Mouse (Mus musculus): ENCODE measurements around the gene Derl2. TPM values are rescaled to one million over a fixed set of nuclear protein-coding genes. Genes with fewer than 3 reads are reported as not detected.

The Derl2 gene
- polyA plus RNA-seq, 1 experiment, result not detected

DNA sequence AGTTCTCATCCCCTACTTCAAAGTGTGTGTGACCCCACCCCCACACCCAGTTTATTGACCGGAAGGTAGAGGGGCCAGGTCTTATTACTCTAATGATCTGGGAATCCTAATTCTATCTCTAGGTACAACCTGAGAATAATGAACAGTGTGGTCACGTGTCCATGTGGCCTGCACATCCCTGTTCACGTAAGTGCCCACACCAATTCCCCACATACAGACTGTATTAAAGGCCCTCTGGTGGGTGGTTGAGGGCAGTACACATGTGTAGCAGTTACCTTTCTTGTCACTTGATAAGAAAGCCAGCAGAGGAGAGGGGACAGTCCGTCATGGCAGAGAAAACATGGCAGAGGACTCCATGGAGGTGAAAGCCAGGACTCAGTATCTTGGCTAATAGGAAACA is 45.7 kb downstream of the Derl2 start:
- Histone ChIP-seq H3K4me1 (ENCODE audit: control insufficient read depth, insufficient read depth, low read length) (no peaks in the 10 kb centered on the region), H3K27ac (ENCODE audit: insufficient read depth, low read depth, low read length) (no peak overlapping the region), H3K4me3 (ENCODE audit: insufficient read depth, low read depth, low read length) (no peak overlapping the region)
- no peak for TF ChIP-seq CTCF (IDR thresholded peaks at IDR 0.05; ENCODE audit: insufficient read depth, low read depth, low read length)
- TF ChIP-seq POLR2A (IDR thresholded peaks at IDR 0.05; ENCODE audit: insufficient read depth, low read depth, low read length), result no peak
- WGBS, result 76% methylated on average over 4 of the region's 4 CpGs

- Histone ChIP-seq H3K4me1 (ENCODE audit: control insufficient read depth, insufficient read depth, low read length) (peaks cover 2% of the 10 kb centered on the region; the same call in 1 of the 2 replicates), H3K4me3 (ENCODE audit: insufficient read depth, low read depth, low read length) (no peak overlapping the region), H3K27ac (ENCODE audit: insufficient read depth, low read depth, low read length) (no peak overlapping the region)
- 61% methylated on average over 1 of the region's 1 CpGs for WGBS
- TF ChIP-seq CTCF (IDR thresholded peaks at IDR 0.05; ENCODE audit: insufficient read depth, low read depth, low read length) (no peak), POLR2A (IDR thresholded peaks at IDR 0.05; ENCODE audit: insufficient read depth, low read depth, low read length) (no peak)
Measured at GRCm38 (mm10) chr11:70972586-70972985, 47.1 kb downstream of the Derl2 start.

DNA sequence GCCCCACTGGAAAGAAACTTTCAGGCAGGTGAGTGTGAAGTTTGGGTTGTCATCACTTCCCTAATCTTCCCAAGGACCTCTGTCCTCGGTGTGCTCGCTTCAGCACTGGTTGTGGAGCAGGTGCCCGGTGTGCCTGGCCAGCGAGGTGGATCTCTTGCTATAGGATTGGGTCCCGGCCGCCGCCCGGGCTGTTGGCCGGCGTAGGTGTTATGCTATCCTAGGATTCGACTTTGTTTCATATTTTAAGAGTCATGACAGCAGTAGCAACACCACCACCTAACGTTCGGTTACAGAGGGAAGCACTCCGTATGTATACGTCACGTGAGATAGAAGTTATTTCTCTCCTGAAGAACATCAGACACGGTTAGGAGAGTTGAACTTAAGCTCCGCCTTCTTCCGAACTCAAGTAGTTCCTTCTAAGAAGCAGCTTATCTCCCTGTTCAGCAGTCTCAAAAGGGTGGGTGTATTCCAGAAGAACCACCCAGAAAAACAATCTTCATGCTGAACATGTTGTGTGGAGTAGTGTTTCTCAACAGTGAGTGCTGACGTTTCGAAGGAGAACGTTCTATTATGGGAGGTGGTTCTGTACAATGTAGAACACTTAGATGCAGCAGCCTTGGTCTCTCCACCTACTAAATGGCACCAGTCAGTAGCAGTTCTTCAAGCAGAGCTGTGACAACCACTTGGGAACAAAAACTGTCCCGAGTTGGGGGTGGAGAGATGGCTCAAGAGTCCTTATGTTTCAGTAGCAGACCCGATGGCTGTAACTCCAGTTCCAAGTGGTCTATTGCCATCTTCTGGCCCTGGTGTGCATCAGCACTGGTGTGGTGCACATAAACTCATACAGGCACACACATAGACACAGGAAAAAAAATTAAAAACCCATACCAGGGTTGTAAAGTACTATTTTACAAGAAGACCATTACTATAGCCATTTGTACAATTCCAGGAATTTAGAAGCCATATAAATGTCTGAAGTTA is 48.8 kb downstream of the Derl2 start:
- Histone ChIP-seq H3K4me1 (ENCODE audit: control insufficient read depth, insufficient read depth, low read length) (peaks cover 2% of the 10 kb centered on the region; the same call in 1 of the 2 replicates), H3K4me3 (ENCODE audit: insufficient read depth, low read depth, low read length) (peak overlapping the region; percentile 84), H3K27ac (ENCODE audit: insufficient read depth, low read depth, low read length) (no peak overlapping the region)
- 12% methylated on average over 24 of the region's 24 CpGs for WGBS
- TF ChIP-seq CTCF (IDR thresholded peaks at IDR 0.05; ENCODE audit: insufficient read depth, low read depth, low read length), result no peak
- TF ChIP-seq POLR2A (IDR thresholded peaks at IDR 0.05; ENCODE audit: insufficient read depth, low read depth, low read length), result no peak

DNA sequence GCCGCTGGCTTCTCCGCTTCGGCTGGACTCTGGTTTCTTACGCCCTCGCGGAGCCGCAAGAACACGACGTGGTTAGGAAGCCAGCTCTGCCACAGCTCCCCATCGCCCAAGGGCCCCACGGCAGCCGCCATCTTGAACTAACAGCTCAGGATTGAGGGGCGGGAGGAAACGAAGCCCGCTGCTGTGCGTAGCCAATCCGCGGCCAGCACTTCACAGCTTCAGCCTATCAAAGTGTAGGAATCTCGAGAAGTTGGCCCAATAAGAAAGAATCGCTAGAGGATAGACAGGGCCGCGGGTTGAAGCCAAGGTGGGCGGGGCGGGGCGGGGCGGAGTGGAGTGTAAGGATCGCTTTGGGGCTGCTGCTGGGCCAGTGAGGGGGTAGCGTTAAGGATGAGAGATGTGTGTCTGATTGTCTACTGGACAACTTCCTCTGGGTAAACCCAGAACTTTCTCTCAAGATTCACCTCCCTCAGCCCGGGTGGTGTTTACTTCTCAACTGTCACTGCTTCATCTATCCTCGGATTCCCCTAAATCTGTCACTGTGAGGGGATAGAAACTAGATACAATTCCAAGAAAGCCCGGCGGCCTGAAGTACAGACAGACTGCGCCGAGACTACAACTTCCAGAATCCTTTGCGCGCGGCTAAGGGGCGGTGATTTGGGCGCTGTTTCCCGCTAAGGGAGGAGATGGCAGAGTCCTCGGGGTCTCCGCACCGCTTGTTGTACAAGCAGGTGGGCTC is 49.7 kb downstream of the Derl2 start, which contains the start of the genes Nup88 and Rpain:
TSS of gene Nup88 (minus strand) at position 153 of the 739 bp plus-strand sequence.
TSS of gene Rpain (plus strand) at position 393 of the 739 bp plus-strand sequence.
- under 1% methylated on average over 43 of the region's 43 CpGs for WGBS
- peak within 1 kb of the TSS; percentile 88 for H3K27ac ChIP-seq (ENCODE audit: insufficient read depth, low read depth, low read length)
- peaks cover 2% of the 10 kb centered on the region; the same call in 1 of the 2 replicates for H3K4me1 ChIP-seq (ENCODE audit: control insufficient read depth, insufficient read depth, low read length)
- TF ChIP-seq POLR2A (IDR thresholded peaks at IDR 0.05; ENCODE audit: insufficient read depth, low read depth, low read length), result peak; percentile 84
- no peak for TF ChIP-seq CTCF (IDR thresholded peaks at IDR 0.05; ENCODE audit: insufficient read depth, low read depth, low read length)
- peak within 1 kb of the TSS; percentile 87 for H3K4me3 ChIP-seq (ENCODE audit: insufficient read depth, low read depth, low read length)

GRCm38 (mm10) chr11:70969271-70969794 is 50.3 kb downstream of the Derl2 start:
- H3K4me3 ChIP-seq (ENCODE audit: insufficient read depth, low read depth, low read length), result peak overlapping the region; percentile 87
- H3K27ac ChIP-seq (ENCODE audit: insufficient read depth, low read depth, low read length), result peak overlapping the region; percentile 72
- peaks cover 2% of the 10 kb centered on the region; the same call in 1 of the 2 replicates for H3K4me1 ChIP-seq (ENCODE audit: control insufficient read depth, insufficient read depth, low read length)
- TF ChIP-seq POLR2A (IDR thresholded peaks at IDR 0.05; ENCODE audit: insufficient read depth, low read depth, low read length), result no peak
- under 1% methylated on average over 25 of the region's 25 CpGs for WGBS

GRCm38 (mm10) chr11:70964222-70964907 is 55.3 kb downstream of the Derl2 start:
- no peak for TF ChIP-seq POLR2A (IDR thresholded peaks at IDR 0.05; ENCODE audit: insufficient read depth, low read depth, low read length)
- no peak for TF ChIP-seq CTCF (IDR thresholded peaks at IDR 0.05; ENCODE audit: insufficient read depth, low read depth, low read length)
- no peak overlapping the region for H3K4me3 ChIP-seq (ENCODE audit: insufficient read depth, low read depth, low read length)
- 81% methylated on average over 4 of the region's 4 CpGs for WGBS
- no peak overlapping the region for H3K27ac ChIP-seq (ENCODE audit: insufficient read depth, low read depth, low read length)
- peaks cover 2% of the 10 kb centered on the region; the same call in 1 of the 2 replicates for H3K4me1 ChIP-seq (ENCODE audit: control insufficient read depth, insufficient read depth, low read length)

GRCm38 (mm10) chr11:70960786-70961554 is 58.7 kb downstream of the Derl2 start:
- H3K27ac ChIP-seq (ENCODE audit: insufficient read depth, low read depth, low read length), result no peak overlapping the region
- WGBS, result 88% methylated on average over 5 of the region's 5 CpGs
- no peak overlapping the region for H3K4me3 ChIP-seq (ENCODE audit: insufficient read depth, low read depth, low read length)
- H3K4me1 ChIP-seq (ENCODE audit: control insufficient read depth, insufficient read depth, low read length), result no peaks in the 10 kb centered on the region
- no peak for TF ChIP-seq POLR2A (IDR thresholded peaks at IDR 0.05; ENCODE audit: insufficient read depth, low read depth, low read length)

Other genes with a start within 250 kb of the Derl2 start
- not detected in 2 replicates for gene Scimp, start 207.3 kb downstream of the Derl2 start, polyA plus RNA-seq (2012; ENCODE audit: insufficient read depth, insufficient read length, low replicate concordance, missing spikeins)
- gene Rabep1, start 175.1 kb downstream of the Derl2 start, polyA plus RNA-seq (2012; ENCODE audit: insufficient read depth, insufficient read length, low replicate concordance, missing spikeins), result not detected in 2 replicates
- gene Nup88, start 49.9 kb downstream of the Derl2 start, polyA plus RNA-seq (2012; ENCODE audit: insufficient read depth, insufficient read length, low replicate concordance, missing spikeins), result not detected in 2 replicates
- gene Rpain, start 49.6 kb downstream of the Derl2 start, polyA plus RNA-seq (2012; ENCODE audit: insufficient read depth, insufficient read length, low replicate concordance, missing spikeins), result not detected in 2 replicates
- gene C1qbp, start 36.8 kb downstream of the Derl2 start, polyA plus RNA-seq (2012; ENCODE audit: insufficient read depth, insufficient read length, low replicate concordance, missing spikeins), result not detected in 2 replicates
- not detected in 2 replicates for gene Dhx33, start 15.4 kb downstream of the Derl2 start, polyA plus RNA-seq (2012; ENCODE audit: insufficient read depth, insufficient read length, low replicate concordance, missing spikeins)
- 153 TPM in 1 of 2 replicates, not detected in the other for gene Mis12, start 230 bp downstream of the Derl2 start, polyA plus RNA-seq (2012; ENCODE audit: insufficient read depth, insufficient read length, low replicate concordance, missing spikeins)
- gene 6330403K07Rik, start 13.7 kb upstream of the Derl2 start, polyA plus RNA-seq (2012; ENCODE audit: insufficient read depth, insufficient read length, low replicate concordance, missing spikeins), result not detected in 2 replicates
- not detected in 2 replicates for gene Nlrp1a, start 124.9 kb upstream of the Derl2 start, polyA plus RNA-seq (2012; ENCODE audit: insufficient read depth, insufficient read length, low replicate concordance, missing spikeins)
- gene Nlrp1b, start 210.9 kb upstream of the Derl2 start, polyA plus RNA-seq (2012; ENCODE audit: insufficient read depth, insufficient read length, low replicate concordance, missing spikeins), result not detected in 2 replicates